In genomic region chr11:102308104-102308503, GRCm38 (mm10) we compare ENCODE assay signal across 18 mouse cellular contexts. TPM values are rescaled to one million over a fixed set of nuclear protein-coding genes. Genes with fewer than 3 reads are reported as not detected.
DNase-seq lines count a peak whose midpoint lies in the region; ATAC-seq and TF ChIP-seq lines count a peak whose summit lies in the region.
"Had no signal": no experiment of that assay in that cellular context is flagged by ENCODE, and none has a peak within 500 bp of the region (broad histone marks: within the 10 kb centered on the region; RNA-seq: fewer than 3 reads in every experiment).

No protein-coding gene starts in this region.

- peaks cover 30% of the 10 kb centered on the region for H3K4me1 ChIP-seq in heart, embryonic 13.5 days
- peaks cover 51% of the 10 kb centered on the region for H3K4me1 ChIP-seq in liver, embryonic 12.5 days
- H3K4me1 ChIP-seq in liver, postnatal 0 days (ENCODE audit: insufficient read depth), result peaks cover 24% of the 10 kb centered on the region

- no peak overlapping the region for H3K4me2 ChIP-seq in heart, embryonic 13.5 days
- H3K4me2 ChIP-seq in liver, embryonic 12.5 days, result peak overlapping the region; percentile 82; the same call in 1 of the 2 replicates
- H3K4me2 ChIP-seq in liver, postnatal 0 days (ENCODE audit: low read depth, low read length), result no peak overlapping the region

- intact Hi-C loops in heart, postnatal 36 days (cut with DNase I), result loop anchor here (2.0 kb wide), 1 partner anchor 123 kb away; the partner anchor contains the start of gene Grn

- 0 out of 2 replicates have a peak overlapping the region, but pooled peaks have one; percentile 28 for H3K9ac ChIP-seq in heart, embryonic 13.5 days
- peak overlapping the region; percentile 52; the same call in 1 of the 2 replicates for H3K9ac ChIP-seq in liver, embryonic 12.5 days
- H3K9ac ChIP-seq in liver, postnatal 0 days (replicated peaks), result no peak overlapping the region
- H3K9ac ChIP-seq: intestine, embryonic 15.5 days; kidney, embryonic 15.5 days had no signal

- H3K27ac ChIP-seq in heart, embryonic 13.5 days (replicated peaks), result no peak overlapping the region
- H3K27ac ChIP-seq in liver, embryonic 12.5 days, result no peak overlapping the region
- no peak overlapping the region for H3K27ac ChIP-seq in liver, postnatal 0 days (ENCODE audit: low read depth)
- H3K27ac ChIP-seq: forebrain, embryonic 12.5 days; heart, embryonic 15.5 days; intestine, embryonic 15.5 days; kidney, embryonic 15.5 days had no signal

- DNase-seq in cerebellum, adult 8-10 months, result peak; percentile 25
- no peak for DNase-seq in cerebellum, postnatal 4 days (ENCODE audit: low spot score in 2 of 2)
- DNase-seq in heart, postnatal 36 days, result no peak
- DNase-seq in liver, postnatal 0 days, result no peak
- DNase-seq in kidney, adult 18-20 months, result no peak
- DNase-seq: adrenal gland, postnatal 36 days; gastrocnemius, postnatal 25 days; heart, postnatal 14 days; kidney, adult 2 months had no signal

- H3K27me3 ChIP-seq in heart, embryonic 13.5 days (replicated peaks), result no peaks in the 10 kb centered on the region
- no peaks in the 10 kb centered on the region for H3K27me3 ChIP-seq in liver, embryonic 12.5 days (replicated peaks)
- no peaks in the 10 kb centered on the region for H3K27me3 ChIP-seq in liver, postnatal 0 days (ENCODE audit: insufficient read depth, low read length)
- H3K27me3 ChIP-seq: embryonic facial prominence, embryonic 13.5 days; forebrain, embryonic 12.5 days; heart, embryonic 15.5 days; intestine, embryonic 15.5 days; kidney, embryonic 15.5 days had no signal

- peaks cover 66% of the 10 kb centered on the region for H3K36me3 ChIP-seq in heart, embryonic 13.5 days
- peaks cover 82% of the 10 kb centered on the region for H3K36me3 ChIP-seq in liver, embryonic 12.5 days
- H3K36me3 ChIP-seq in liver, postnatal 0 days (replicated peaks; ENCODE audit: insufficient read depth, low read length), result peaks cover 52% of the 10 kb centered on the region

- no peak overlapping the region for H3K4me3 ChIP-seq in heart, embryonic 13.5 days
- H3K4me3 ChIP-seq in liver, embryonic 12.5 days, result no peak overlapping the region
- no peak overlapping the region for H3K4me3 ChIP-seq in liver, postnatal 0 days (ENCODE audit: low read depth, low read length)

- WGBS in heart, embryonic 13.5 days, result 81% methylated on average over 9 of the region's 9 CpGs
- 67% methylated on average over 9 of the region's 9 CpGs for WGBS in liver, embryonic 12.5 days (ENCODE audit: insufficient replicate concordance)
- WGBS in liver, postnatal 0 days (ENCODE audit: insufficient replicate concordance), result 81% methylated on average over 9 of the region's 9 CpGs

- TF ChIP-seq CTCF in liver, postnatal 0 days (IDR thresholded peaks at IDR 0.05; ENCODE audit: low read depth), result no peak

- TF ChIP-seq EP300 in liver, postnatal 0 days (IDR thresholded peaks at IDR 0.05; ENCODE audit: low read depth), result no peak

- no peaks in the 10 kb centered on the region for H3K9me3 ChIP-seq in heart, embryonic 13.5 days
- H3K9me3 ChIP-seq in liver, embryonic 12.5 days (replicated peaks), result no peaks in the 10 kb centered on the region
- H3K9me3 ChIP-seq in liver, postnatal 0 days (ENCODE audit: low read length), result no peaks in the 10 kb centered on the region
- H3K9me3 ChIP-seq: embryonic facial prominence, embryonic 13.5 days; forebrain, embryonic 12.5 days; G1E; heart, embryonic 15.5 days; intestine, embryonic 15.5 days; kidney, embryonic 15.5 days had no signal

- ATAC-seq in heart, embryonic 13.5 days (ENCODE audit: extremely low read depth, insufficient number of reproducible peaks, low FRiP score, low TSS enrichment), result no peak
- no peak for ATAC-seq in liver, embryonic 12.5 days
- ATAC-seq in liver, postnatal 0 days, result no peak

RNA-seq across cellular contexts. Expression of gene Ubtf, which starts 11.4 kb away (rescaled TPM):
- polyA plus RNA-seq in heart, embryonic 13.5 days (2015; fragmentation: Nextera tagmentation; extraction: Ambion mirVana), result 51.1 and 53.1 TPM in 2 replicates
- 10 to 100 TPM; 57.2 to 60.4 TPM for total RNA-seq in heart, postnatal 36 days (2021)
- polyA plus RNA-seq in liver, embryonic 12.5 days (2016; fragmentation: Nextera tagmentation; extraction: Ambion mirVana), result 97.2 and 98.8 TPM in 2 replicates
- 32.4 and 32.5 TPM in 2 replicates for polyA plus RNA-seq in liver, postnatal 0 days (2015; fragmentation: Nextera tagmentation; extraction: Ambion mirVana)

RNA-seq across cellular contexts. Expression of gene Atxn7l3, which starts 11.7 kb away (rescaled TPM):
- 8.5 and 9.2 TPM in 2 replicates for polyA plus RNA-seq in heart, embryonic 13.5 days (2015; fragmentation: Nextera tagmentation; extraction: Ambion mirVana)
- 10 to 100 TPM; 22.9 to 24.2 TPM for total RNA-seq in heart, postnatal 36 days (2021)
- polyA plus RNA-seq in liver, embryonic 12.5 days (2016; fragmentation: Nextera tagmentation; extraction: Ambion mirVana), result 7.3 and 7.5 TPM in 2 replicates
- polyA plus RNA-seq in liver, postnatal 0 days (2015; fragmentation: Nextera tagmentation; extraction: Ambion mirVana), result 4.5 and 4.6 TPM in 2 replicates

RNA-seq across cellular contexts. Expression of gene Tmub2, which starts 23.4 kb away (rescaled TPM):
- 36.8 and 41.2 TPM in 2 replicates for polyA plus RNA-seq in heart, embryonic 13.5 days (2015; fragmentation: Nextera tagmentation; extraction: Ambion mirVana)
- 10 to 100 TPM; 25.2 to 26.7 TPM for total RNA-seq in heart, postnatal 36 days (2021)
- 28.4 and 28.9 TPM in 2 replicates for polyA plus RNA-seq in liver, embryonic 12.5 days (2016; fragmentation: Nextera tagmentation; extraction: Ambion mirVana)
- 19.4 and 20.8 TPM in 2 replicates for polyA plus RNA-seq in liver, postnatal 0 days (2015; fragmentation: Nextera tagmentation; extraction: Ambion mirVana)

RNA-seq across cellular contexts. Expression of gene Asb16, which starts 39.6 kb away (rescaled TPM):
- 0.09 TPM in 1 of 2 replicates, not detected in the other for polyA plus RNA-seq in heart, embryonic 13.5 days (2015; fragmentation: Nextera tagmentation; extraction: Ambion mirVana)
- 1 to 10 TPM in 1 of 2 experiments, under 1 TPM in 1; 0.73 to 1.1 TPM for total RNA-seq in heart, postnatal 36 days (2021)
- 0.05 TPM in 1 of 2 replicates, not detected in the other for polyA plus RNA-seq in liver, embryonic 12.5 days (2016; fragmentation: Nextera tagmentation; extraction: Ambion mirVana)
- polyA plus RNA-seq in liver, postnatal 0 days (2015; fragmentation: Nextera tagmentation; extraction: Ambion mirVana), result not detected in 2 replicates
- polyA plus RNA-seq: forebrain, embryonic 12.5 days; forebrain, embryonic 16.5 days; G1E; intestine, embryonic 15.5 days had no signal

RNA-seq across cellular contexts. Expression of gene Slc4a1, which starts 57.9 kb away (rescaled TPM):
- polyA plus RNA-seq in heart, embryonic 13.5 days (2015; fragmentation: Nextera tagmentation; extraction: Ambion mirVana), result 47.2 and 59.5 TPM in 2 replicates
- 1 to 10 TPM; 2.1 to 7.8 TPM for total RNA-seq in heart, postnatal 36 days (2021)
- 913 and 972 TPM in 2 replicates for polyA plus RNA-seq in liver, embryonic 12.5 days (2016; fragmentation: Nextera tagmentation; extraction: Ambion mirVana)
- polyA plus RNA-seq in liver, postnatal 0 days (2015; fragmentation: Nextera tagmentation; extraction: Ambion mirVana), result 311 and 329 TPM in 2 replicates
